Mouse (Mus musculus) liver, postnatal 0 days (tissue): ENCODE data around the gene Jpt1.

Source experiments
- CTCF ChIP-seq: sonication (generic); IDR thresholded peaks from 2 replicates; pipeline ENCODE4 v1.5.1; 2016; ENCODE audit warnings: antibody characterized with exemption, low read depth
- EP300 ChIP-seq: IDR thresholded peaks from 2 replicates; pipeline ENCODE4 v1.6.1; 2016; ENCODE audit warnings: antibody characterized with exemption, low read depth, mild to moderate bottlenecking

DNA sequence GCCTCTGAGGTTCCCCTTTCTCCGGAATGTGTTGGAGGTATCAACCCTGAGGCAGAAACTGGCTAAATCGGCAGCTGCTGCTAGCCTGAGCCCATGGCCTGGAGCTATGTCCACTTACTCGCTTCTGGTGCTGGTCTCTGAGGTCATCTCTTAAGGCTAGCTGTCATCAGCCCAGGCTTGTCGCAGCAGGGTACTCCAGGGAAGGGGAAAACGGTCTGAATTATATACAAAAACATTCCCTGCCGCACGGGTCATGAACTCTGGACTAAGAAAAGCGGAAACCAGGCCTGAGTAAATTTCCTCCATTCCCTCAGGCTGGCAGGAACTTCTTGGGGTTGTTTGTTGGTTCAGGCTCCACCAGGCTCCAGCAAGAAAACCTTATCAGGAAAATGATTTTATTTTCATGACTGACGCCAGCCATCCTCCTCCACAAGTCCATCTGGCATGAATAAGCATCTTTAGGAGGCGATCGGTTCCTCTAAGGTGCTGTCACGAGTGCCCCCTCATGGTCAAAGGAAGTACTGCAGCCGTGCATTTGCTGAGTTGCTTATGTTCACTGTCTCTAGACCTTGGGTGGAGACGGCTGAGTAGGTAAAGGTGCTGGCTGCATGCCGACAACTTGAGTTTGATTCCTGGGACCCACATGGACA lies 40.4 kb downstream of the Jpt1 start:
- TF ChIP-seq EP300 (peak; percentile 78), CTCF (peak; percentile 99)
